ENCODE assay signal across 7 mouse cellular contexts in genomic region chr14:24181811-24182506, GRCm38 (mm10).
DNase-seq lines count a peak whose midpoint lies in the region; ATAC-seq lines count a peak whose summit lies in the region.

No protein-coding gene starts in this region.

- ATAC-seq in hindbrain, embryonic 15.5 days (ENCODE audit: low FRiP score, low read depth), result peak; percentile 69

- H3K27ac ChIP-seq in hindbrain, embryonic 15.5 days (replicated peaks), result peak overlapping the region; percentile 58

- no peaks in the 10 kb centered on the region for H3K9me3 ChIP-seq in hindbrain, embryonic 15.5 days

- peaks cover 5% of the 10 kb centered on the region for H3K4me1 ChIP-seq in hindbrain, embryonic 15.5 days (replicated peaks)

- H3K36me3 ChIP-seq in hindbrain, embryonic 15.5 days, result 0 out of 2 replicates have a peak, but pooled peaks cover 3% of the 10 kb centered on the region

- no peaks in the 10 kb centered on the region for H3K27me3 ChIP-seq in hindbrain, embryonic 15.5 days

- no peak overlapping the region for H3K4me2 ChIP-seq in hindbrain, embryonic 15.5 days

- no peak overlapping the region for H3K4me3 ChIP-seq in hindbrain, embryonic 15.5 days

- DNase-seq in adrenal gland, adult 2 months, result peak; percentile 75
- DNase-seq in cerebellum, postnatal 36 days, result peak; percentile 69 to 75
- peak; percentile 53 to 57 for DNase-seq in frontal cortex, postnatal 25 days (ENCODE audit: low spot score in 2 of 2)
- peak; percentile 50 to 67 for DNase-seq in layer of hippocampus, postnatal 25 days (ENCODE audit: extremely low spot score in 1 of 2, low spot score in 1 of 2)
- peak; percentile 62 to 77 for DNase-seq in lung, postnatal 4 days
- DNase-seq in right cerebral cortex, postnatal 36 days (ENCODE audit: low spot score in 2 of 2), result peak; percentile 71

- 0 out of 2 replicates have a peak overlapping the region, but pooled peaks have one; percentile 1 for H3K9ac ChIP-seq in hindbrain, embryonic 15.5 days

- 29% methylated on average over 10 of the region's 10 CpGs for WGBS in hindbrain, embryonic 15.5 days
